Mouse (Mus musculus): ENCODE data around the gene Tln2. TPM values are rescaled to one million over a fixed set of nuclear protein-coding genes. Genes with fewer than 3 reads are reported as not detected.

Gene Tln2
- total and polyA plus RNA-seq, 2 experiments from 2014 or later = 59.3 to 71.1 TPM

- no peaks in the 10 kb centered on the region for H3K4me1 ChIP-seq (ENCODE audit: insufficient read depth, low read length)
- no peak for TF ChIP-seq CTCF (IDR thresholded peaks at IDR 0.05; ENCODE audit: low read depth)
- ATAC-seq (no peak), DNase-seq (ENCODE audit: low spot score) (peak; percentile 44)
- H3K36me3 ChIP-seq (ENCODE audit: insufficient read depth, low read length) = no peaks in the 10 kb centered on the region
- WGBS = 33% methylated on average over 7 of the region's 7 CpGs
- 0 out of 2 replicates have a peak overlapping the region, but pooled peaks have one; percentile 26 for H3K27ac ChIP-seq
- H3K4me2 ChIP-seq (ENCODE audit: low read depth, low read length) = no peak overlapping the region
- H3K9ac ChIP-seq (replicated peaks; ENCODE audit: low read length) = no peak overlapping the region
- H3K27me3 ChIP-seq (ENCODE audit: insufficient read depth, low read length) = no peaks in the 10 kb centered on the region
- no peaks in the 10 kb centered on the region for H3K9me3 ChIP-seq (ENCODE audit: low read length)
- H3K4me3 ChIP-seq (ENCODE audit: low read length) = no peak overlapping the region
Measured at GRCm38 (mm10) chr9:67195306-67195705, 364.2 kb downstream of the Tln2 start.

DNA sequence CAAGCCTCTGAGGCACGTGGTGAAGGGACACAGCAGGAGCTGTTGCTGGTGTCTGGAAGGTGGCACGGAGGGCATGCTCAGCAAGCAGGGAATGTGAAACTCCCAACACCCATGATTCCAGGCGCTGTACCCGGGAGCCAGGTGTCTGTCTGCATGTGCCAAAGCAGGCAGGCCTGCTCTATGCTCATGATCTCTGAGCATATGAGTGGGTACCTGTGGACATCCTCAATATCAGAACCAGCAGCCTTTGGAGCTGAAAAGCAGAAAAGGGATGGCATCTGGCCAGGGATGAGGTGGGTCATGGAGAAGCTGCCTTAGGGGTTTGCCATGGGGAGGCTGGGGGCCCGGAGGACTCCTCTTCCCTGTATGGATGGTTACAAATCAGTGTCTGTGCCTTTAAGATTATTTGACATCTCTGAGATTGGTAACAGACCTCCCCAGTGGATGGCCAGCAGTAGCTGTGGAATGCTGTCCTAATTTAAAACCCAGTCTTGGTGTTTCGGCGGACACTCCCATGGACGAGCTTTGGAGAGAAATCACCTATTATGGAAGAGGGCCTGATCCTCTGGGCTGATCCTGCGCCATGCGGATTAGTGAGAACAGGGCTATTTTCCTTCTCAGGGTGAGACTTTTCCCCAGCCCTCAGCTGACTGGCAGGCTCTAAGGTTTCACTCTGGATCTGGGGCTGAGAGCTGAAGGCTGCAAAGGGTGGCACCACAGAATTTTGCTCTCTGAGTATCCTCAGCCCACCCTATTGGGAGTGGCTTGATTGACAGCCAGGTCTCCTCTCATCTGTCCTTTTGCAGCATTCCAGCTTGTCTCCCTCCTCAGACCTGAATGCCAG is 367.8 kb downstream of the Tln2 start:
- Histone ChIP-seq H3K9ac (replicated peaks; ENCODE audit: low read length) (no peak overlapping the region), H3K4me2 (ENCODE audit: low read depth, low read length) (no peak overlapping the region), H3K4me3 (ENCODE audit: low read length) (no peak overlapping the region), H3K9me3 (ENCODE audit: low read length) (no peaks in the 10 kb centered on the region), H3K27me3 (ENCODE audit: insufficient read depth, low read length) (no peaks in the 10 kb centered on the region), H3K36me3 (ENCODE audit: insufficient read depth, low read length) (no peaks in the 10 kb centered on the region), H3K4me1 (ENCODE audit: insufficient read depth, low read length) (no peaks in the 10 kb centered on the region), H3K27ac (no peak overlapping the region)
- DNase-seq (ENCODE audit: low spot score) (no peak), ATAC-seq (no peak)
- 66% methylated on average over 10 of the region's 10 CpGs for WGBS
- TF ChIP-seq CTCF (IDR thresholded peaks at IDR 0.05; ENCODE audit: low read depth) = no peak

GRCm38 (mm10) chr9:67187686-67188085 is 371.8 kb downstream of the Tln2 start:
- Histone ChIP-seq H3K4me3 (ENCODE audit: low read length) (no peak overlapping the region), H3K27me3 (ENCODE audit: insufficient read depth, low read length) (no peaks in the 10 kb centered on the region), H3K36me3 (ENCODE audit: insufficient read depth, low read length) (no peaks in the 10 kb centered on the region), H3K9ac (replicated peaks; ENCODE audit: low read length) (no peak overlapping the region), H3K27ac (no peak overlapping the region), H3K9me3 (ENCODE audit: low read length) (no peaks in the 10 kb centered on the region), H3K4me1 (ENCODE audit: insufficient read depth, low read length) (no peaks in the 10 kb centered on the region), H3K4me2 (ENCODE audit: low read depth, low read length) (no peak overlapping the region)
- TF ChIP-seq CTCF (IDR thresholded peaks at IDR 0.05; ENCODE audit: low read depth) = no peak
- DNase-seq (ENCODE audit: low spot score) (no peak), ATAC-seq (no peak)
- 79% methylated on average over 5 of the region's 5 CpGs for WGBS

DNA sequence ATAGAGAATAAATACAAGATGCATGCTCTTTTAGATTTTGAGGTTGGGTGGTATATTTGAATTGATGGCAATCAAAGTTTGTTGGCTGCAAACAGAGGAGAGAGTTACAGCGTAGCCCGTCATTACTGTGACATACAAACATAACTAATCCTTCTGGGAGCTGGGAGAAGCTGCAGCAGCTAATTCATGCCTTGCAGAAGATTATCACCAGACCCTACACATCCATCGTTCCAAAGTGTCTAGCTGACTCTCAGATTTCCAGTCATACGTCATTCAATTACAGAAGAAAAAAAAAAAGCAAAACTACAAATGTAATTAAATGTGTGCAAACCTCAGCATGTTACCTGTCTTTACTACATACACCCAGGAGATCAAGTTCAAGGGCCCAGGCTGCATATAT is 372.3 kb downstream of the Tln2 start:
- no peak for TF ChIP-seq CTCF (IDR thresholded peaks at IDR 0.05; ENCODE audit: low read depth)
- H3K4me2 ChIP-seq (ENCODE audit: low read depth, low read length) = no peak overlapping the region
- 64% methylated on average over 4 of the region's 4 CpGs for WGBS
- H3K4me3 ChIP-seq (ENCODE audit: low read length) = no peak overlapping the region
- H3K9ac ChIP-seq (replicated peaks; ENCODE audit: low read length) = no peak overlapping the region
- no peak for ATAC-seq
- H3K4me1 ChIP-seq (ENCODE audit: insufficient read depth, low read length) = no peaks in the 10 kb centered on the region
- no peak overlapping the region for H3K27ac ChIP-seq
- no peak for DNase-seq (ENCODE audit: low spot score)
- no peaks in the 10 kb centered on the region for H3K36me3 ChIP-seq (ENCODE audit: insufficient read depth, low read length)
- no peaks in the 10 kb centered on the region for H3K9me3 ChIP-seq (ENCODE audit: low read length)
- H3K27me3 ChIP-seq (ENCODE audit: insufficient read depth, low read length) = no peaks in the 10 kb centered on the region

DNA sequence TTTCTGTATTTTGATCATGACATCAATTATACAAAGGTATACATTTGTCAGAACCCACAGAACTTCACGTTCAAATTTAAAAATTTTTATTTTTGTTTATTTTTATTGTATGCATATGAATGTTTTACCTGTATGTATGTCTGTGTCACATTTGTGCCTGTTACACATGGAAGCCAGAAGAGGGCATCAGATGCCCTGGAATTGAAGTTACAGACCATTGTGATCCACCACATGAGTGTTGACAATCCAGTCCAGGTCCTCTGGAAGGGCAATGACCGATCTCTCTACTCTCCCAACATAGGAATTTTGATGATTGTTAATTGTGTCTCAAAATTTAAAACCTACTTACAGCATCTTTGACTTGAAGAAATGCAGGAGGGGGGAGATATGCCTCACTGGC is 374.9 kb downstream of the Tln2 start:
- 89% methylated on average over 2 of the region's 2 CpGs for WGBS

GRCm38 (mm10) chr9:67183520-67183919 is 376.0 kb downstream of the Tln2 start:
- DNase-seq (ENCODE audit: low spot score) (no peak), ATAC-seq (no peak)
- H3K4me1 ChIP-seq (ENCODE audit: insufficient read depth, low read length) = no peaks in the 10 kb centered on the region
- no peak overlapping the region for H3K27ac ChIP-seq
- H3K27me3 ChIP-seq (ENCODE audit: insufficient read depth, low read length) = no peaks in the 10 kb centered on the region
- no peak overlapping the region for H3K9ac ChIP-seq (replicated peaks; ENCODE audit: low read length)
- TF ChIP-seq CTCF (IDR thresholded peaks at IDR 0.05; ENCODE audit: low read depth) = no peak
- 86% methylated on average over 2 of the region's 2 CpGs for whole genome bisulfite sequencing
- H3K4me2 ChIP-seq (ENCODE audit: low read depth, low read length) = no peak overlapping the region
- no peaks in the 10 kb centered on the region for H3K36me3 ChIP-seq (ENCODE audit: insufficient read depth, low read length)
- H3K9me3 ChIP-seq (ENCODE audit: low read length) = no peaks in the 10 kb centered on the region
- H3K4me3 ChIP-seq (ENCODE audit: low read length) = no peak overlapping the region

More for the DNA sequence above, 374.9 kb downstream of the Tln2 start:
- DNase-seq (ENCODE audit: low spot score) (no peak), ATAC-seq (no peak)
- H3K4me2 ChIP-seq (ENCODE audit: low read depth, low read length) = no peak overlapping the region
- no peaks in the 10 kb centered on the region for H3K4me1 ChIP-seq (ENCODE audit: insufficient read depth, low read length)
- H3K9me3 ChIP-seq (ENCODE audit: low read length) = no peaks in the 10 kb centered on the region
- no peak overlapping the region for H3K27ac ChIP-seq
- no peak overlapping the region for H3K9ac ChIP-seq (replicated peaks; ENCODE audit: low read length)
- no peaks in the 10 kb centered on the region for H3K36me3 ChIP-seq (ENCODE audit: insufficient read depth, low read length)
- H3K27me3 ChIP-seq (ENCODE audit: insufficient read depth, low read length) = no peaks in the 10 kb centered on the region
- TF ChIP-seq CTCF (IDR thresholded peaks at IDR 0.05; ENCODE audit: low read depth) = no peak
- H3K4me3 ChIP-seq (ENCODE audit: low read length) = no peak overlapping the region

DNA sequence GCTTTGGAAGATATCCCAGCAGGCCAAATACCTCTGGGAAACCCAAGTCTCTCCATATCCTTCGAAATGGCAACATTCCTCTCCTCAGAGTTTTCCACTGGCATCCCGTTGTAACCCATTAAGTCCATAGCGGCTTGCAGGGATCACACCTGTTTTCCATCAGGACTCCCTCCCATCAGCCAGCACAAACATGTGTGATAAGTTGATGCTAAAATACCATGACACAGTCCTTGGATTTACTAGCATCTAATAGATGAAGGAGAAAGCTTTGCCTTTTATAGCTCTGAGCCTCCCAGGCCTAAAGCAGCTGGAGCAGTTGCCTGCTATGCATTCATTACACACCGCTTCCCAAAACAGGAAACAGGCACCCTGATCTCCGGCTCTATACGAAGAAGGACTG is 377.5 kb downstream of the Tln2 start:
- Histone ChIP-seq H3K9me3 (ENCODE audit: low read length) (no peaks in the 10 kb centered on the region), H3K27ac (no peak overlapping the region), H3K4me1 (ENCODE audit: insufficient read depth, low read length) (no peaks in the 10 kb centered on the region), H3K9ac (replicated peaks; ENCODE audit: low read length) (no peak overlapping the region), H3K36me3 (ENCODE audit: insufficient read depth, low read length) (no peaks in the 10 kb centered on the region), H3K4me3 (ENCODE audit: low read length) (no peak overlapping the region), H3K27me3 (ENCODE audit: insufficient read depth, low read length) (no peaks in the 10 kb centered on the region), H3K4me2 (ENCODE audit: low read depth, low read length) (no peak overlapping the region)
- no peak for ATAC-seq
- 74% methylated on average over 6 of the region's 6 CpGs for WGBS
- no peak for DNase-seq (ENCODE audit: low spot score)
- TF ChIP-seq CTCF (IDR thresholded peaks at IDR 0.05; ENCODE audit: low read depth) = no peak

Measured in hindbrain, postnatal 0 days (tissue).